Mouse (Mus musculus) lung, postnatal 0 days (tissue): ENCODE data around the gene Mia.

Source experiments
- CTCF ChIP-seq: IDR thresholded peaks from 2 replicates; pipeline ENCODE4 v1.5.1; 2016; ENCODE audit warnings: antibody characterized with exemption, mild to moderate bottlenecking
- EP300 ChIP-seq: IDR thresholded peaks from 2 replicates; pipeline ENCODE4 v1.6.1; 2016; ENCODE audit warnings: antibody characterized with exemption, mild to moderate bottlenecking, control low read depth

GRCm38 (mm10) chr7:27197136-27197535, 16.2 kb upstream of the Mia start:
- no peak for TF ChIP-seq CTCF
- no peak for TF ChIP-seq EP300
